Mouse (Mus musculus): Measurements from ENCODE around the gene Vsig4. TPM values are rescaled to one million over a fixed set of nuclear protein-coding genes. Genes with fewer than 3 reads are reported as not detected.
"Not testable (repeated sequence)": the region's sequence is repeated elsewhere in the genome, so short reads cannot be mapped to it uniquely, and the experiment has no call there.

Gene Vsig4
- polyA plus RNA-seq (2016; fragmentation: Nextera tagmentation; extraction: Ambion mirVana): not detected in 2 replicates

- H3K27ac ChIP-seq: no peak within 1 kb of the TSS
- 86% methylated on average over 3 of the region's 3 CpGs for WGBS
- H3K9me3 ChIP-seq (replicated peaks): no peaks in the 10 kb centered on the region
- no peaks in the 10 kb centered on the region for H3K27me3 ChIP-seq (ENCODE audit: low read depth, poor library complexity, severe bottlenecking)
- H3K4me1 ChIP-seq: no peaks in the 10 kb centered on the region
- H3K4me3 ChIP-seq: no peak within 1 kb of the TSS
- DNase-seq (ENCODE audit: low spot score): no peak
- no peaks in the 10 kb centered on the region for H3K36me3 ChIP-seq
Observed at GRCm38 (mm10) chrX:96293338-96293737, at the start of gene Vsig4. TSS of gene Vsig4 (minus strand) at chrX:96293438.

GRCm38 (mm10) chrX:96339108-96339507 lies 45.9 kb upstream of the Vsig4 start:
- H3K27me3 ChIP-seq (ENCODE audit: low read depth, poor library complexity, severe bottlenecking): no peaks in the 10 kb centered on the region
- no peaks in the 10 kb centered on the region for H3K36me3 ChIP-seq
- no peaks in the 10 kb centered on the region for H3K9me3 ChIP-seq (replicated peaks)
- H3K27ac ChIP-seq: no peak overlapping the region
- 80% methylated on average over 2 of the region's 2 CpGs for WGBS
- H3K4me1 ChIP-seq: no peaks in the 10 kb centered on the region
- no peak overlapping the region for H3K4me3 ChIP-seq
- DNase-seq (ENCODE audit: low spot score): no peak

- WGBS: 51% methylated on average over 4 of the region's 4 CpGs
- H3K27ac ChIP-seq: no peak overlapping the region
- no peak overlapping the region for H3K4me3 ChIP-seq
- H3K27me3 ChIP-seq (ENCODE audit: low read depth, poor library complexity, severe bottlenecking): no peaks in the 10 kb centered on the region
- no peaks in the 10 kb centered on the region for H3K9me3 ChIP-seq (replicated peaks)
- H3K36me3 ChIP-seq: no peaks in the 10 kb centered on the region
- DNase-seq (ENCODE audit: low spot score): no peak
- H3K4me1 ChIP-seq: no peaks in the 10 kb centered on the region
Observed at GRCm38 (mm10) chrX:96329764-96330163, 36.5 kb upstream of the Vsig4 start.

- Histone ChIP-seq H3K36me3 (no peaks in the 10 kb centered on the region), H3K4me3 (no peak overlapping the region), H3K9me3 (replicated peaks) (no peaks in the 10 kb centered on the region), H3K4me1 (no peaks in the 10 kb centered on the region), H3K27me3 (ENCODE audit: low read depth, poor library complexity, severe bottlenecking) (no peaks in the 10 kb centered on the region), H3K27ac (no peak overlapping the region)
- no peak for DNase-seq (ENCODE audit: low spot score)
Observed at GRCm38 (mm10) chrX:96256509-96256908, 36.7 kb downstream of the Vsig4 start.

GRCm38 (mm10) chrX:96239644-96240043 lies 53.6 kb downstream of the Vsig4 start:
- Histone ChIP-seq H3K27ac (no peak overlapping the region), H3K9me3 (replicated peaks) (no peaks in the 10 kb centered on the region), H3K36me3 (no peaks in the 10 kb centered on the region), H3K4me3 (no peak overlapping the region), H3K4me1 (no peaks in the 10 kb centered on the region), H3K27me3 (ENCODE audit: low read depth, poor library complexity, severe bottlenecking) (peaks cover 4% of the 10 kb centered on the region; the same call in 1 of the 2 replicates)
- WGBS: 89% methylated on average over 2 of the region's 2 CpGs
- no peak for DNase-seq (ENCODE audit: low spot score)

GRCm38 (mm10) chrX:96239037-96239436 lies 54.2 kb downstream of the Vsig4 start:
- no peaks in the 10 kb centered on the region for H3K9me3 ChIP-seq (replicated peaks)
- H3K4me1 ChIP-seq: no peaks in the 10 kb centered on the region
- WGBS: 82% methylated on average over 1 of the region's 1 CpGs
- H3K27me3 ChIP-seq (ENCODE audit: low read depth, poor library complexity, severe bottlenecking): peaks cover 4% of the 10 kb centered on the region; the same call in 1 of the 2 replicates
- no peak overlapping the region for H3K27ac ChIP-seq
- no peak for DNase-seq (ENCODE audit: low spot score)
- no peak overlapping the region for H3K4me3 ChIP-seq
- H3K36me3 ChIP-seq: no peaks in the 10 kb centered on the region

GRCm38 (mm10) chrX:96235775-96236174 lies 57.5 kb downstream of the Vsig4 start:
- 79% methylated on average over 1 of the region's 1 CpGs for WGBS
- DNase-seq (ENCODE audit: low spot score): no peak
- H3K36me3 ChIP-seq: no peaks in the 10 kb centered on the region
- H3K4me3 ChIP-seq: no peak overlapping the region
- H3K9me3 ChIP-seq (replicated peaks): no peaks in the 10 kb centered on the region
- peaks cover 4% of the 10 kb centered on the region; the same call in 1 of the 2 replicates for H3K27me3 ChIP-seq (ENCODE audit: low read depth, poor library complexity, severe bottlenecking)
- H3K27ac ChIP-seq: no peak overlapping the region
- H3K4me1 ChIP-seq: no peaks in the 10 kb centered on the region

- H3K36me3 ChIP-seq: no peaks in the 10 kb centered on the region
- DNase-seq (ENCODE audit: low spot score): no peak
- H3K4me1 ChIP-seq: no peaks in the 10 kb centered on the region
- no peaks in the 10 kb centered on the region for H3K27me3 ChIP-seq (ENCODE audit: low read depth, poor library complexity, severe bottlenecking)
- no peak overlapping the region for H3K27ac ChIP-seq
- no peaks in the 10 kb centered on the region for H3K9me3 ChIP-seq (replicated peaks)
- H3K4me3 ChIP-seq: no peak overlapping the region
Observed at GRCm38 (mm10) chrX:96227030-96227429, 66.2 kb downstream of the Vsig4 start.

GRCm38 (mm10) chrX:96225474-96225873 lies 67.8 kb downstream of the Vsig4 start:
- no peaks in the 10 kb centered on the region for H3K27me3 ChIP-seq (ENCODE audit: low read depth, poor library complexity, severe bottlenecking)
- no peaks in the 10 kb centered on the region for H3K36me3 ChIP-seq
- no peak for DNase-seq (ENCODE audit: low spot score)

GRCm38 (mm10) chrX:96224210-96224609 lies 69.0 kb downstream of the Vsig4 start:
- Histone ChIP-seq H3K4me3 (no peak overlapping the region), H3K36me3 (no peaks in the 10 kb centered on the region), H3K27ac (no peak overlapping the region), H3K9me3 (replicated peaks) (no peaks in the 10 kb centered on the region), H3K4me1 (no peaks in the 10 kb centered on the region), H3K27me3 (ENCODE audit: low read depth, poor library complexity, severe bottlenecking) (no peaks in the 10 kb centered on the region)
- DNase-seq (ENCODE audit: low spot score): no peak
- 89% methylated on average over 6 of the region's 6 CpGs for WGBS

More at GRCm38 (mm10) chrX:96225474-96225873, 67.8 kb downstream of the Vsig4 start:
- H3K27ac ChIP-seq: no peak overlapping the region
- no peak overlapping the region for H3K4me3 ChIP-seq
- no peaks in the 10 kb centered on the region for H3K9me3 ChIP-seq (replicated peaks)
- H3K4me1 ChIP-seq: no peaks in the 10 kb centered on the region

- DNase-seq (ENCODE audit: low spot score): no peak
- Histone ChIP-seq H3K27me3 (ENCODE audit: low read depth, poor library complexity, severe bottlenecking) (no peaks in the 10 kb centered on the region), H3K4me3 (no peak overlapping the region), H3K27ac (no peak overlapping the region), H3K4me1 (no peaks in the 10 kb centered on the region), H3K9me3 (replicated peaks) (no peaks in the 10 kb centered on the region), H3K36me3 (no peaks in the 10 kb centered on the region)
- WGBS: 84% methylated on average over 1 of the region's 1 CpGs
Observed at GRCm38 (mm10) chrX:96218088-96218487, 75.2 kb downstream of the Vsig4 start.

GRCm38 (mm10) chrX:96206872-96207271 lies 86.4 kb downstream of the Vsig4 start:
- Histone ChIP-seq H3K27ac (no peak overlapping the region), H3K27me3 (ENCODE audit: low read depth, poor library complexity, severe bottlenecking) (no peaks in the 10 kb centered on the region), H3K4me1 (no peaks in the 10 kb centered on the region), H3K4me3 (no peak overlapping the region), H3K9me3 (replicated peaks) (no peaks in the 10 kb centered on the region), H3K36me3 (no peaks in the 10 kb centered on the region)
- DNase-seq (ENCODE audit: low spot score): no peak
- 48% methylated on average over 1 of the region's 1 CpGs for WGBS

- not testable (repeated sequence) for H3K27ac ChIP-seq; H3K9me3 ChIP-seq (replicated peaks); DNase-seq (ENCODE audit: low spot score); H3K27me3 ChIP-seq (ENCODE audit: low read depth, poor library complexity, severe bottlenecking); H3K4me1 ChIP-seq; H3K4me3 ChIP-seq; H3K36me3 ChIP-seq
- 85% methylated on average over 3 of the region's 3 CpGs for WGBS
Observed at GRCm38 (mm10) chrX:96205143-96205542, 88.1 kb downstream of the Vsig4 start.
